Mouse (Mus musculus): ENCODE measurements around the gene Klhl29. TPM values are rescaled to one million over a fixed set of nuclear protein-coding genes. Genes with fewer than 3 reads are reported as not detected.

The Klhl29 gene
- 1.1 and 1.5 TPM in 2 replicates for polyA plus RNA-seq (2012; rRNA removed)

DNA sequence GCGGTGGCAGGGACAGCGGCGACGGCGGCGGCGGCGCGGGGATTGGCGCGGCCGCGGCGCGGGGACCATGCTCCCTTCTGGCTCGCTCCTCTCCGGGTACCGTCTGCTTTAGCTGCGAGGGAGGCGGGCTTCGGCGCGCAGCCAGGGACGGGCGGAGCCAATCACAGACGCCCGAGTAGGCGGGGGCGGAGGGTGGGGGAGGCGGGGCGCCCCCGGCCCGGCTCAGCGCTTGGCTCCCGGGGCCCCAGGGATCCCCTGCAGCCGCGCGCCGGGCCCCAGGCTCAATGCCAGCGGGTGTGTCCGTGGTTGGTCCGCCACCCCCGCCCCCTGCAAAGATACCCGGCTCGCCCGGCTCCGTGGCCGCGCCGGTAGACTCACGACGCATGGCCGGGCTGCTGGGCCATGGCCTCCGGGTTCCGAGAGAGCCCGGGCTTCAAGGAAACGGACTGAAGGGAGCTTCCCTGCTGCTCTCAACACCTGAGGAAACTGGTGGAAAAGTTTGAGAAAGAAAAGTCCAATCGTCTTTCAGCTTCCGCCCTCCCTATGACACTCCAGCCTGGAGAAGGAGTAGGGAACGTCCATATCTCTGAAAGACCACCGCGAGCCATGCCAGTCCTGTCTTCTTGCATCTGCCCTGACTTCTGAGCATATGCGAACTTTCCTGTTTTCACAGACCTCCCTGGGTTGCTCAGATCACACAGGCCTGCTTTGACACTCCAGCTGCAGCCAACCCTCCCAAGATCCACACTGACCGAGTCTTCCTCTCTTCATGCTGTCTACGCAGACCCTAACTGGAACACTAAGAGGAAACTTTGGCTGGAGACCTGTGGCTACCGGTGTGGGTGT, at the start of gene Klhl29:
TSS of gene Klhl29 (minus strand) at position 67 of the 846 bp plus-strand sequence.
- peaks cover 20% of the 10 kb centered on the region for H3K4me1 ChIP-seq (ENCODE audit: control insufficient read depth, insufficient read depth, low read length)
- peak within 1 kb of the TSS; percentile 81 for H3K4me3 ChIP-seq (ENCODE audit: control insufficient read depth, low read depth, low read length)
- H3K27me3 ChIP-seq (ENCODE audit: control insufficient read depth, insufficient read depth, low read length), result no peaks in the 10 kb centered on the region; the same call in 1 of the 2 replicates
- TF ChIP-seq POLR2A (IDR thresholded peaks at IDR 0.05; ENCODE audit: control insufficient read depth, low read depth, low read length) (no peak), CTCF (IDR thresholded peaks at IDR 0.05; ENCODE audit: control insufficient read depth, insufficient read depth, insufficient replicate concordance, low read depth, low read length) (no peak)
- H3K27ac ChIP-seq (ENCODE audit: control insufficient read depth, insufficient read depth, low read depth, low read length), result no peak within 1 kb of the TSS
- H3K36me3 ChIP-seq (ENCODE audit: control insufficient read depth, insufficient read depth, low read length), result no peaks in the 10 kb centered on the region

GRCm38 (mm10) chr12:5425276-5425675, 49.8 kb upstream of the Klhl29 start:
- no peaks in the 10 kb centered on the region for H3K4me1 ChIP-seq (ENCODE audit: control insufficient read depth, insufficient read depth, low read length)
- H3K27me3 ChIP-seq (ENCODE audit: control insufficient read depth, insufficient read depth, low read length), result no peaks in the 10 kb centered on the region
- no peak overlapping the region for H3K4me3 ChIP-seq (ENCODE audit: control insufficient read depth, low read depth, low read length)
- H3K27ac ChIP-seq (ENCODE audit: control insufficient read depth, insufficient read depth, low read depth, low read length), result no peak overlapping the region
- H3K36me3 ChIP-seq (ENCODE audit: control insufficient read depth, insufficient read depth, low read length), result no peaks in the 10 kb centered on the region
- no peak for TF ChIP-seq POLR2A (IDR thresholded peaks at IDR 0.05; ENCODE audit: control insufficient read depth, low read depth, low read length)
- TF ChIP-seq CTCF (IDR thresholded peaks at IDR 0.05; ENCODE audit: control insufficient read depth, insufficient read depth, insufficient replicate concordance, low read depth, low read length), result no peak

GRCm38 (mm10) chr12:5415806-5416205, 40.3 kb upstream of the Klhl29 start:
- Histone ChIP-seq H3K27ac (ENCODE audit: control insufficient read depth, insufficient read depth, low read depth, low read length) (no peak overlapping the region; the same call in none of the 2 replicates), H3K4me1 (ENCODE audit: control insufficient read depth, insufficient read depth, low read length) (peaks cover 12% of the 10 kb centered on the region)
- no peak for TF ChIP-seq CTCF (IDR thresholded peaks at IDR 0.05; ENCODE audit: control insufficient read depth, insufficient read depth, insufficient replicate concordance, low read depth, low read length)
- no peak for TF ChIP-seq POLR2A (IDR thresholded peaks at IDR 0.05; ENCODE audit: control insufficient read depth, low read depth, low read length)

DNA sequence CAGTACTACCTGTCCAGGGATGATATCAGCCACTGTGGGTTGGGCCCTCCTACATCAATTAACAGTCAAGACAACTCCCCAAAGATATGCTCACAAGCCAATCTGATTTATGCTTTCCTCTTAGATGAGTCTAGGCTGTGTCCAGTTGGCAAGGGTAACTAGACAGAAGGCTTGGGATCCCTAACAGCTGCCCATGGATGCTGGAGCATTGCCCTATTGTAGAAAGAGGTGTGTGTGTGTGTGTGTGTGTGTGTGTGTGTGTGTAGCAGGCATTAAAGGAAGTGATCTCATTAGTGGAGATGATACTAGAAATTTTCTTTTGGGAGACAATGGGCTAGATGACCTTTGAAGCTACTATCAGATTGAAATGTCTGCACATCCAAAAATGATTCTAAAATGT, 38.5 kb upstream of the Klhl29 start:
- Histone ChIP-seq H3K27me3 (ENCODE audit: control insufficient read depth, insufficient read depth, low read length) (no peaks in the 10 kb centered on the region), H3K4me3 (ENCODE audit: control insufficient read depth, low read depth, low read length) (no peak overlapping the region), H3K27ac (ENCODE audit: control insufficient read depth, insufficient read depth, low read depth, low read length) (no peak overlapping the region), H3K4me1 (ENCODE audit: control insufficient read depth, insufficient read depth, low read length) (peaks cover 20% of the 10 kb centered on the region), H3K36me3 (ENCODE audit: control insufficient read depth, insufficient read depth, low read length) (no peaks in the 10 kb centered on the region)
- TF ChIP-seq CTCF (IDR thresholded peaks at IDR 0.05; ENCODE audit: control insufficient read depth, insufficient read depth, insufficient replicate concordance, low read depth, low read length) (no peak), POLR2A (IDR thresholded peaks at IDR 0.05; ENCODE audit: control insufficient read depth, low read depth, low read length) (no peak)

More at GRCm38 (mm10) chr12:5415806-5416205, 40.3 kb upstream of the Klhl29 start:
- no peaks in the 10 kb centered on the region for H3K27me3 ChIP-seq (ENCODE audit: control insufficient read depth, insufficient read depth, low read length)
- no peak overlapping the region for H3K4me3 ChIP-seq (ENCODE audit: control insufficient read depth, low read depth, low read length)
- no peaks in the 10 kb centered on the region for H3K36me3 ChIP-seq (ENCODE audit: control insufficient read depth, insufficient read depth, low read length)

- Histone ChIP-seq H3K36me3 (ENCODE audit: control insufficient read depth, insufficient read depth, low read length) (no peaks in the 10 kb centered on the region), H3K27ac (ENCODE audit: control insufficient read depth, insufficient read depth, low read depth, low read length) (no peak overlapping the region; the same call in 1 of the 2 replicates), H3K27me3 (ENCODE audit: control insufficient read depth, insufficient read depth, low read length) (no peaks in the 10 kb centered on the region), H3K4me1 (ENCODE audit: control insufficient read depth, insufficient read depth, low read length) (peaks cover 20% of the 10 kb centered on the region), H3K4me3 (ENCODE audit: control insufficient read depth, low read depth, low read length) (peak overlapping the region; percentile 47)
- no peak for TF ChIP-seq POLR2A (IDR thresholded peaks at IDR 0.05; ENCODE audit: control insufficient read depth, low read depth, low read length)
- no peak for TF ChIP-seq CTCF (IDR thresholded peaks at IDR 0.05; ENCODE audit: control insufficient read depth, insufficient read depth, insufficient replicate concordance, low read depth, low read length)
Measured at GRCm38 (mm10) chr12:5411761-5412537, 36.5 kb upstream of the Klhl29 start.

DNA sequence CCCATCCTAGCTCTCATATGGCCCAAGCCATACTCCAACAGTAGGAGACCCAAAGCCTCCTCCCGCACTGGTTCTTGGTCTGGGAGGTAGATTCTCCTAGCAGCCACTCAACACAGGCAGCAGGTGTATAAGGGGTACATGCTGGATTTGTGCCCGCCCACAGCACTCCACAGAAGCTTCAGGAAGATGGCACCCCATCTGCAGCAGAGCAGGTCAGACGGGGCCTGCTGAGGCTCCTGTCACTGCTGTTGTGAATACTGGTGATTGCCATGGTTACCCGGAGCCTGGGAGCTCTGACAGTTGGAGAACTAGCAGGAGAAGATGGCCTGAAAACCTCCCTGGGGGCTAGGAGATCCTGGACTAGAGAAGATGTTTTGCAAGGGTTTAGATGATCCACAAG, 35.9 kb upstream of the Klhl29 start:
- H3K36me3 ChIP-seq (ENCODE audit: control insufficient read depth, insufficient read depth, low read length), result no peaks in the 10 kb centered on the region
- H3K27ac ChIP-seq (ENCODE audit: control insufficient read depth, insufficient read depth, low read depth, low read length), result no peak overlapping the region; the same call in 1 of the 2 replicates
- no peaks in the 10 kb centered on the region for H3K27me3 ChIP-seq (ENCODE audit: control insufficient read depth, insufficient read depth, low read length)
- H3K4me3 ChIP-seq (ENCODE audit: control insufficient read depth, low read depth, low read length), result peak overlapping the region; percentile 47
- TF ChIP-seq CTCF (IDR thresholded peaks at IDR 0.05; ENCODE audit: control insufficient read depth, insufficient read depth, insufficient replicate concordance, low read depth, low read length) (no peak), POLR2A (IDR thresholded peaks at IDR 0.05; ENCODE audit: control insufficient read depth, low read depth, low read length) (no peak)
- peaks cover 20% of the 10 kb centered on the region for H3K4me1 ChIP-seq (ENCODE audit: control insufficient read depth, insufficient read depth, low read length)

All from testis, adult 2 months (tissue).